Mouse (Mus musculus): Measurements from ENCODE around the gene Agr3.

The Agr3 gene

GRCm38 (mm10) chr12:35925402-35925801 is at the start of gene Agr3:
TSS of gene Agr3 (plus strand) at chr12:35925620.
- no peak for DNase-seq (ENCODE audit: low spot score)

- DNase-seq (ENCODE audit: low spot score) = peak; percentile 28
Observed at GRCm38 (mm10) chr12:35884892-35885558, 40.4 kb upstream of the Agr3 start.

GRCm38 (mm10) chr12:35889383-35889782 is 36.0 kb upstream of the Agr3 start:
- DNase-seq (ENCODE audit: low spot score) = no peak

GRCm38 (mm10) chr12:35890756-35891155 is 34.7 kb upstream of the Agr3 start:
- no peak for DNase-seq (ENCODE audit: low spot score)

- DNase-seq (ENCODE audit: low spot score) = no peak
Observed at GRCm38 (mm10) chr12:35894304-35894900, 31.0 kb upstream of the Agr3 start.

- DNase-seq (ENCODE audit: low spot score) = peak; percentile 80
Observed at GRCm38 (mm10) chr12:35895875-35896763, 29.3 kb upstream of the Agr3 start.

- DNase-seq (ENCODE audit: low spot score) = no peak
Observed at GRCm38 (mm10) chr12:35896764-35897282, 28.6 kb upstream of the Agr3 start.

- no peak for DNase-seq (ENCODE audit: low spot score)
Observed at GRCm38 (mm10) chr12:35910632-35911031, 14.8 kb upstream of the Agr3 start.

- no peak for DNase-seq (ENCODE audit: low spot score)
Observed at GRCm38 (mm10) chr12:35915813-35916212, 9.6 kb upstream of the Agr3 start.

- no peak for DNase-seq (ENCODE audit: low spot score)
Observed at GRCm38 (mm10) chr12:35916467-35916866, 9.0 kb upstream of the Agr3 start.

GRCm38 (mm10) chr12:35918031-35918430 is 7.4 kb upstream of the Agr3 start:
- DNase-seq (ENCODE audit: low spot score) = no peak

- DNase-seq (ENCODE audit: low spot score) = no peak
Observed at GRCm38 (mm10) chr12:35927804-35928203, 2.4 kb downstream of the Agr3 start.

GRCm38 (mm10) chr12:35932816-35933215 is 7.4 kb downstream of the Agr3 start:
- DNase-seq (ENCODE audit: low spot score) = no peak

GRCm38 (mm10) chr12:35951757-35952156 is 26.3 kb downstream of the Agr3 start:
- DNase-seq (ENCODE audit: low spot score) = no peak

- no peak for DNase-seq (ENCODE audit: low spot score)
Observed at GRCm38 (mm10) chr12:35957235-35957634, 31.8 kb downstream of the Agr3 start.

- DNase-seq (ENCODE audit: low spot score) = no peak
Observed at GRCm38 (mm10) chr12:35966098-35966767, 40.8 kb downstream of the Agr3 start.

GRCm38 (mm10) chr12:35966768-35967141 is 41.3 kb downstream of the Agr3 start:
- no peak for DNase-seq (ENCODE audit: low spot score)

- no peak for DNase-seq (ENCODE audit: low spot score)
Observed at GRCm38 (mm10) chr12:35975898-35976297, 50.5 kb downstream of the Agr3 start.

GRCm38 (mm10) chr12:35977633-35978246 is 52.3 kb downstream of the Agr3 start:
- DNase-seq (ENCODE audit: low spot score) = no peak

GRCm38 (mm10) chr12:35979625-35980024 is 54.2 kb downstream of the Agr3 start:
- DNase-seq (ENCODE audit: low spot score) = no peak

- no peak for DNase-seq (ENCODE audit: low spot score)
Observed at GRCm38 (mm10) chr12:35981732-35982360, 56.4 kb downstream of the Agr3 start.

Data from adipocyte (in vitro differentiated cells).